ENCODE assay signal across 13 mouse cellular contexts in genomic region chr5:125110196-125110595, GRCm38 (mm10).
DNase-seq lines count a peak whose midpoint lies in the region; ATAC-seq and TF ChIP-seq lines count a peak whose summit lies in the region.
"Had no signal": no experiment of that assay in that cellular context is flagged by ENCODE, and none has a peak within 500 bp of the region (broad histone marks: within the 10 kb centered on the region; RNA-seq: fewer than 3 reads in every experiment).

No protein-coding gene starts in this region.

- no peak for TF ChIP-seq CTCF in gastrocnemius, adult 2 months (IDR thresholded peaks at IDR 0.05)
- TF ChIP-seq CTCF in cerebellum, adult 2 months (IDR thresholded peaks at IDR 0.05; ENCODE audit: borderline replicate concordance, insufficient read depth, low read depth, low read length) = no peak

- no peak overlapping the region for H3K4me3 ChIP-seq in gastrocnemius, adult 2 months
- no peak overlapping the region for H3K4me3 ChIP-seq in midbrain, embryonic 13.5 days (replicated peaks)
- H3K4me3 ChIP-seq in midbrain, embryonic 15.5 days = no peak overlapping the region
- H3K4me3 ChIP-seq in limb, embryonic 12.5 days (replicated peaks) = no peak overlapping the region
- no peak overlapping the region for H3K4me3 ChIP-seq in neural tube, embryonic 14.5 days (ENCODE audit: low read depth, low read length)
- no peak overlapping the region for H3K4me3 ChIP-seq in cerebellum, adult 2 months (replicated peaks; ENCODE audit: insufficient read depth, low read depth, low read length)
- H3K4me3 ChIP-seq: liver, embryonic 12.5 days had no signal

- no peaks in the 10 kb centered on the region for H3K9me3 ChIP-seq in midbrain, embryonic 13.5 days
- no peaks in the 10 kb centered on the region for H3K9me3 ChIP-seq in midbrain, embryonic 15.5 days
- 0 out of 2 replicates have a peak, but pooled peaks cover 2% of the 10 kb centered on the region for H3K9me3 ChIP-seq in limb, embryonic 12.5 days
- H3K9me3 ChIP-seq in neural tube, embryonic 14.5 days (ENCODE audit: control insufficient read depth, low read length) = no peaks in the 10 kb centered on the region
- H3K9me3 ChIP-seq: liver, embryonic 12.5 days had no signal

- intact Hi-C loops in gastrocnemius, adult 2 months (cut with DNase I) = no loop called here

- H3K27ac ChIP-seq in gastrocnemius, adult 2 months = 0 out of 2 replicates have a peak overlapping the region, but pooled peaks have one; percentile 20
- H3K27ac ChIP-seq in midbrain, embryonic 13.5 days = peak overlapping the region; percentile 74; the same call in 1 of the 2 replicates
- H3K27ac ChIP-seq in midbrain, embryonic 15.5 days = no peak overlapping the region
- H3K27ac ChIP-seq in limb, embryonic 12.5 days = peak overlapping the region; percentile 82
- H3K27ac ChIP-seq in neural tube, embryonic 14.5 days (ENCODE audit: low read depth, low read length) = peak overlapping the region; percentile 79; the same call in 1 of the 2 replicates
- H3K27ac ChIP-seq in cerebellum, adult 2 months (ENCODE audit: insufficient read depth, low read length) = no peak overlapping the region
- H3K27ac ChIP-seq: liver, embryonic 12.5 days had no signal

- 87% methylated on average over 8 of the region's 8 CpGs for WGBS in midbrain, embryonic 13.5 days
- WGBS in midbrain, embryonic 15.5 days = 94% methylated on average over 8 of the region's 8 CpGs
- 46% methylated on average over 8 of the region's 8 CpGs for WGBS in limb, embryonic 12.5 days
- WGBS in neural tube, embryonic 14.5 days = 65% methylated on average over 8 of the region's 8 CpGs
- WGBS in cerebellum, adult 2 months = 72% methylated on average over 8 of the region's 8 CpGs

- H3K4me2 ChIP-seq in midbrain, embryonic 13.5 days (replicated peaks) = no peak overlapping the region
- no peak overlapping the region for H3K4me2 ChIP-seq in midbrain, embryonic 15.5 days
- H3K4me2 ChIP-seq in limb, embryonic 12.5 days = no peak overlapping the region
- no peak overlapping the region for H3K4me2 ChIP-seq in neural tube, embryonic 14.5 days (ENCODE audit: low read depth, low read length)
- H3K4me2 ChIP-seq: liver, embryonic 12.5 days had no signal

- H3K27me3 ChIP-seq in midbrain, embryonic 13.5 days = no peaks in the 10 kb centered on the region
- no peaks in the 10 kb centered on the region for H3K27me3 ChIP-seq in midbrain, embryonic 15.5 days (replicated peaks)
- H3K27me3 ChIP-seq in limb, embryonic 12.5 days = no peaks in the 10 kb centered on the region
- H3K27me3 ChIP-seq in neural tube, embryonic 14.5 days (ENCODE audit: control insufficient read depth, insufficient read depth, low read length) = no peaks in the 10 kb centered on the region
- H3K27me3 ChIP-seq in cerebellum, adult 2 months (ENCODE audit: control insufficient read depth, insufficient read depth, low read length) = no peaks in the 10 kb centered on the region
- H3K27me3 ChIP-seq: liver, embryonic 12.5 days had no signal

- H3K9ac ChIP-seq in midbrain, embryonic 13.5 days (replicated peaks) = no peak overlapping the region
- no peak overlapping the region for H3K9ac ChIP-seq in midbrain, embryonic 15.5 days
- no peak overlapping the region for H3K9ac ChIP-seq in limb, embryonic 12.5 days (replicated peaks)
- H3K9ac ChIP-seq in neural tube, embryonic 14.5 days (replicated peaks; ENCODE audit: low read depth, low read length) = no peak overlapping the region
- H3K9ac ChIP-seq: liver, embryonic 12.5 days had no signal

- peaks cover 48% of the 10 kb centered on the region for H3K4me1 ChIP-seq in midbrain, embryonic 13.5 days (replicated peaks)
- H3K4me1 ChIP-seq in midbrain, embryonic 15.5 days = peaks cover 29% of the 10 kb centered on the region
- H3K4me1 ChIP-seq in limb, embryonic 12.5 days (replicated peaks) = peaks cover 48% of the 10 kb centered on the region
- H3K4me1 ChIP-seq in neural tube, embryonic 14.5 days (ENCODE audit: control insufficient read depth, insufficient read depth, low read length) = peaks cover 33% of the 10 kb centered on the region
- peaks cover 41% of the 10 kb centered on the region for H3K4me1 ChIP-seq in cerebellum, adult 2 months (ENCODE audit: control insufficient read depth, insufficient read depth, low read length)

- DNase-seq in gastrocnemius, adult 2 months = no peak
- no peak for DNase-seq in gastrocnemius, postnatal 10 days
- no peak for DNase-seq in cerebellum, adult 2 months
- DNase-seq: cerebellum, adult 8-10 months; kidney, postnatal 36 days; right cerebral cortex, postnatal 14 days; thymus, adult 2 months had no signal

- ATAC-seq in midbrain, embryonic 13.5 days = no peak
- ATAC-seq in midbrain, embryonic 15.5 days (replicated peaks) = no peak
- ATAC-seq in limb, embryonic 12.5 days (ENCODE audit: insufficient number of reproducible peaks, insufficient read depth, low FRiP score, low TSS enrichment, low read depth) = no peak
- no peak for ATAC-seq in neural tube, embryonic 14.5 days (ENCODE audit: low read depth)
- ATAC-seq in megakaryocyte-erythroid progenitor cell, adult 5-6 weeks (replicated peaks; ENCODE audit: low FRiP score, low TSS enrichment, poor library complexity, severe bottlenecking) = no peak
- ATAC-seq: liver, embryonic 12.5 days had no signal

- peaks cover 46% of the 10 kb centered on the region for H3K36me3 ChIP-seq in midbrain, embryonic 13.5 days
- peaks cover 12% of the 10 kb centered on the region; the same call in 1 of the 2 replicates for H3K36me3 ChIP-seq in midbrain, embryonic 15.5 days (replicated peaks)
- peaks cover 88% of the 10 kb centered on the region for H3K36me3 ChIP-seq in limb, embryonic 12.5 days
- H3K36me3 ChIP-seq in neural tube, embryonic 14.5 days (ENCODE audit: control insufficient read depth, insufficient read depth, low read length) = peaks cover 16% of the 10 kb centered on the region

- TF ChIP-seq POLR2A in cerebellum, adult 2 months (IDR thresholded peaks at IDR 0.05; ENCODE audit: borderline replicate concordance, insufficient read depth, low read length) = no peak

Comparison
In these comparisons a context has a peak if more than half of its experiments do, and no peak if none do; other contexts are left out.
1. H3K27ac ChIP-seq: peak in gastrocnemius, adult 2 months (single experiment), midbrain, embryonic 13.5 days (single experiment), limb, embryonic 12.5 days (single experiment) and neural tube, embryonic 14.5 days (single experiment); none in midbrain, embryonic 15.5 days (single experiment) and cerebellum, adult 2 months (single experiment).